12 mouse cellular contexts compared by ENCODE assay signal in the genomic region with DNA sequence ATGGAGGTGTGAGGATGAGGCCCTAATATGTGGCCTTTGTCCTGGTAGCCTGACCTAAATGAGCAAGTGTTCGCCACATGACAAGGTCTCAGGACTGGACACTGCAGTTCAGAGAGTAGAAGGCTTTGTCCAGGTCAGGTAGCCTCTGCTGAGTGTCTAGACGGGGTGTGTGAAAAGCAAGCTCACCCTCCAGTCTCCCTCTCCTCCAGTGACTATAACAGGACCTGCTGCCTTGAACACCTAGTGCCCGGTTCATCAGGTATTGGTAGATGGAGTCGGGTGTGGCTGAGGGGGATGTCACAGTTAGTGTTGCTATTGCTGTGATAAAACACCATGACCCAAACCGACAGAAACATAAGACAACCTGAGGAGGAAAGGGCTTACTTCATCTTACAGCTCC.
"Had no signal": no experiment of that assay in that cellular context is flagged by ENCODE, and none has a peak within 500 bp of the region (broad histone marks: within the 10 kb centered on the region; RNA-seq: fewer than 3 reads in every experiment).

No protein-coding gene starts in this region.

- H3K9me3 ChIP-seq: limb, embryonic 13.5 days; liver, embryonic 12.5 days; midbrain, embryonic 13.5 days; stomach, embryonic 15.5 days had no signal

- ATAC-seq: liver, embryonic 12.5 days; midbrain, embryonic 13.5 days had no signal

- H3K36me3 ChIP-seq: limb, embryonic 13.5 days; liver, embryonic 12.5 days; midbrain, embryonic 13.5 days; stomach, embryonic 15.5 days had no signal

- H3K9ac ChIP-seq: limb, embryonic 13.5 days; liver, embryonic 12.5 days; lung, embryonic 14.5 days; midbrain, embryonic 13.5 days; stomach, embryonic 15.5 days had no signal

- H3K4me3 ChIP-seq: limb, embryonic 13.5 days; liver, embryonic 12.5 days; midbrain, embryonic 13.5 days; stomach, embryonic 15.5 days had no signal

- DNase-seq: kidney, adult 18-20 months; layer of hippocampus, adult 9-11 months; lung, embryonic 14.5 days; lung, postnatal 14 days; right cerebral cortex, postnatal 14 days; thymus, adult 2 months; thymus, postnatal 25 days had no signal

- H3K4me2 ChIP-seq: liver, embryonic 12.5 days; lung, embryonic 14.5 days; midbrain, embryonic 13.5 days; stomach, embryonic 15.5 days had no signal

- H3K27ac ChIP-seq: limb, embryonic 13.5 days; liver, embryonic 12.5 days; macrophage; midbrain, embryonic 13.5 days; stomach, embryonic 15.5 days had no signal
